Mouse (Mus musculus) liver, adult 2 months (tissue): ENCODE measurements around the gene Smyd1.

Experiments
- CTCF ChIP-seq: fragments of 200-500 bp; IDR thresholded peaks from 2 replicates; pipeline ENCODE4 v1.5.1; 2011; ENCODE audit warnings: low read depth, low read length, control low read depth
- POLR2A ChIP-seq: fragments of 200-500 bp; IDR thresholded peaks from 2 replicates; pipeline ENCODE4 v1.6.1; 2011; ENCODE audit warnings: low read length, control low read depth; ENCODE audit not compliant: insufficient read depth; ENCODE audit errors: extremely low read depth

DNA sequence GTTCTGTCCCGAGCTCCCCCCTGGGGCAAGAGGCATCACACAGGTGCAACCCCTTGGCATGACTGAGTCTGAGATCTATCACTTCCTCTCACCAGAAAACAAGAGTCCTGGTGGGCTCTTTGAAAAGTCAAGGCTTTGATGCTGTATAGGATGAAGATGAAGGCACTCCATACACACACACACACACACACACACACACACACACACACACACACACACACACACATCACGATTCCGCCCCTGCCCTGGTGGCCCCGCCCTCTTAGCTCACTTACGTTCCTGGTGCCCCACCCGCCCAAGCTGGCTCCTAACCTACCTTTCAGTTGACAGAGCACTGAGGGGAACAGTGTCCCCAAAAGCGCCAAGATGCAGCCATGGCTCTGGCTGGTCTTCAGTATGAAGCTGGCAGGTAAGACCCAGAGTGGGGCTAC is 473 bp upstream of the Smyd1 start, which contains the start of gene Cd8b1:
- no peak for TF ChIP-seq CTCF
- TF ChIP-seq POLR2A = no peak
